Mouse (Mus musculus): ENCODE results near the gene Dnm2. TPM values are rescaled to one million over a fixed set of nuclear protein-coding genes. Genes with fewer than 3 reads are reported as not detected.
"Not testable (repeated sequence)": the region's sequence is repeated elsewhere in the genome, so short reads cannot be mapped to it uniquely, and the experiment has no call there.

The Dnm2 gene
- polyA plus RNA-seq, 1 experiment = 174 TPM

- no peak for DNase-seq
- no peaks in the 10 kb centered on the region for H3K4me1 ChIP-seq (ENCODE audit: control insufficient read depth, insufficient read depth, low read length)
- H3K4me3 ChIP-seq (replicated peaks; ENCODE audit: extremely low read depth, low read depth, low read length) = no peak overlapping the region
- TF ChIP-seq CTCF (IDR thresholded peaks at IDR 0.05; ENCODE audit: insufficient read depth, low read length) (no peak), POLR2A (IDR thresholded peaks at IDR 0.05; ENCODE audit: borderline replicate concordance, extremely low read depth, low read depth, low read length) (no peak)
- 100% methylated on average over 2 of the region's 2 CpGs for WGBS
These were observed 102.5 kb downstream of the Dnm2 start for GRCm38 (mm10) chr9:21527100-21527801.

GRCm38 (mm10) chr9:21527917-21528324 lies 103.2 kb downstream of the Dnm2 start:
- Histone ChIP-seq H3K4me3 (replicated peaks; ENCODE audit: extremely low read depth, low read depth, low read length) (no peak overlapping the region), H3K4me1 (ENCODE audit: control insufficient read depth, insufficient read depth, low read length) (no peaks in the 10 kb centered on the region)
- WGBS = 64% methylated on average over 1 of the region's 1 CpGs
- DNase-seq = no peak
- TF ChIP-seq POLR2A (IDR thresholded peaks at IDR 0.05; ENCODE audit: borderline replicate concordance, extremely low read depth, low read depth, low read length) = no peak
- no peak for TF ChIP-seq CTCF (IDR thresholded peaks at IDR 0.05; ENCODE audit: insufficient read depth, low read length)

- DNase-seq = no peak
- H3K4me3 ChIP-seq (replicated peaks; ENCODE audit: extremely low read depth, low read depth, low read length) = no peak overlapping the region
- TF ChIP-seq CTCF (IDR thresholded peaks at IDR 0.05; ENCODE audit: insufficient read depth, low read length) = no peak
- no peak for TF ChIP-seq POLR2A (IDR thresholded peaks at IDR 0.05; ENCODE audit: borderline replicate concordance, extremely low read depth, low read depth, low read length)
- no peaks in the 10 kb centered on the region for H3K4me1 ChIP-seq (ENCODE audit: control insufficient read depth, insufficient read depth, low read length)
- 91% methylated on average over 14 of the region's 14 CpGs for WGBS
These were observed 111.8 kb downstream of the Dnm2 start for GRCm38 (mm10) chr9:21536501-21536900.

- WGBS = 75% methylated on average over 4 of the region's 4 CpGs
- no peak for TF ChIP-seq POLR2A (IDR thresholded peaks at IDR 0.05; ENCODE audit: borderline replicate concordance, extremely low read depth, low read depth, low read length)
- no peak for TF ChIP-seq CTCF (IDR thresholded peaks at IDR 0.05; ENCODE audit: insufficient read depth, low read length)
- no peak for DNase-seq
- no peaks in the 10 kb centered on the region for H3K4me1 ChIP-seq (ENCODE audit: control insufficient read depth, insufficient read depth, low read length)
- no peak overlapping the region for H3K4me3 ChIP-seq (replicated peaks; ENCODE audit: extremely low read depth, low read depth, low read length)
These were observed 112.3 kb downstream of the Dnm2 start for GRCm38 (mm10) chr9:21537009-21537408.

GRCm38 (mm10) chr9:21539981-21540753 lies 115.5 kb downstream of the Dnm2 start:
- WGBS = 55% methylated on average over 7 of the region's 7 CpGs
- Histone ChIP-seq H3K4me1 (ENCODE audit: control insufficient read depth, insufficient read depth, low read length) (no peaks in the 10 kb centered on the region), H3K4me3 (replicated peaks; ENCODE audit: extremely low read depth, low read depth, low read length) (no peak overlapping the region)
- TF ChIP-seq CTCF (IDR thresholded peaks at IDR 0.05; ENCODE audit: insufficient read depth, low read length) (no peak), POLR2A (IDR thresholded peaks at IDR 0.05; ENCODE audit: borderline replicate concordance, extremely low read depth, low read depth, low read length) (no peak)
- DNase-seq = no peak

- DNase-seq; H3K4me1 ChIP-seq (ENCODE audit: control insufficient read depth, insufficient read depth, low read length); H3K4me3 ChIP-seq (replicated peaks; ENCODE audit: extremely low read depth, low read depth, low read length): not testable (repeated sequence)
- WGBS = 93% methylated on average over 2 of the region's 2 CpGs
These were observed 117.3 kb downstream of the Dnm2 start for GRCm38 (mm10) chr9:21542001-21542400.

- peak overlapping the region; percentile 74 for H3K4me3 ChIP-seq (replicated peaks; ENCODE audit: extremely low read depth, low read depth, low read length)
- H3K4me1 ChIP-seq (ENCODE audit: control insufficient read depth, insufficient read depth, low read length) = no peaks in the 10 kb centered on the region; the same call in 1 of the 2 replicates
- TF ChIP-seq POLR2A (IDR thresholded peaks at IDR 0.05; ENCODE audit: borderline replicate concordance, extremely low read depth, low read depth, low read length) = peak; percentile 30; the same call in 1 of the 2 replicates
- TF ChIP-seq CTCF (IDR thresholded peaks at IDR 0.05; ENCODE audit: insufficient read depth, low read length) = no peak
- no peak for DNase-seq
- 27% methylated on average over 9 of the region's 9 CpGs for WGBS
These were observed 120.7 kb downstream of the Dnm2 start for GRCm38 (mm10) chr9:21545351-21545915.

GRCm38 (mm10) chr9:21545916-21546788 lies 121.4 kb downstream of the Dnm2 start:
- peak; percentile 100 for DNase-seq
- no peak for TF ChIP-seq CTCF (IDR thresholded peaks at IDR 0.05; ENCODE audit: insufficient read depth, low read length)
- TF ChIP-seq POLR2A (IDR thresholded peaks at IDR 0.05; ENCODE audit: borderline replicate concordance, extremely low read depth, low read depth, low read length) = peak; percentile 9; the same call in 1 of the 2 replicates
- peak overlapping the region; percentile 74 for H3K4me3 ChIP-seq (replicated peaks; ENCODE audit: extremely low read depth, low read depth, low read length)
- WGBS = under 1% methylated on average over 66 of the region's 67 CpGs
- no peaks in the 10 kb centered on the region; the same call in 1 of the 2 replicates for H3K4me1 ChIP-seq (ENCODE audit: control insufficient read depth, insufficient read depth, low read length)

- Histone ChIP-seq H3K4me1 (ENCODE audit: control insufficient read depth, insufficient read depth, low read length) (no peaks in the 10 kb centered on the region; the same call in 1 of the 2 replicates), H3K4me3 (replicated peaks; ENCODE audit: extremely low read depth, low read depth, low read length) (peak within 1 kb of the TSS; percentile 86)
- DNase-seq = no peak
- TF ChIP-seq CTCF (IDR thresholded peaks at IDR 0.05; ENCODE audit: insufficient read depth, low read length) (no peak), POLR2A (IDR thresholded peaks at IDR 0.05; ENCODE audit: borderline replicate concordance, extremely low read depth, low read depth, low read length) (no peak)
- WGBS = 18% methylated on average over 45 of the region's 52 CpGs
These were observed 122.0 kb downstream of the Dnm2 start, which contains the start of gene Carm1 for GRCm38 (mm10) chr9:21546789-21547074. TSS of gene Carm1 (plus strand) at chr9:21546894.

Data from lung, adult 2 months (tissue).